Mouse (Mus musculus) liver, embryonic 14.5 days (tissue): Measurements from ENCODE around the gene Ccdc84. TPM values are rescaled to one million over a fixed set of nuclear protein-coding genes. Genes with fewer than 3 reads are reported as not detected.
A peak's percentile ranks its signal among the peaks of the same experiment; 100 is the strongest.
"Not testable (repeated sequence)": the region's sequence is repeated elsewhere in the genome, so short reads cannot be mapped to it uniquely, and the experiment has no call there.

ENCODE experiments used
- ATAC-seq: fragments of 200-750 bp; cut with Nextera tagmentation; 2 replicates; pipeline ENCODE4 v1.8.0; 2017; ENCODE audit warnings: moderate number of reproducible peaks, mild to moderate bottlenecking, moderate library complexity; ENCODE audit not compliant: insufficient read depth
- DNase-seq, 3 experiments: peaks; one replicate each; pipeline ENCODE4 v3.0.0-alpha.2; 2012 to 2013; ENCODE audit warnings: low read depth in 3 of 3, low spot score in 3 of 3
- H3K27ac ChIP-seq: fragments of 300-500 bp; sonication (generic); 2 replicates; pipeline ENCODE4 v1.5.1; 2014; ENCODE audit warnings: moderate library complexity, mild to moderate bottlenecking, control low read depth, inconsistent platforms
- H3K27me3 ChIP-seq: fragments of 300-500 bp; sonication (generic); 2 replicates; pipeline ENCODE4 v1.6.1; 2014; ENCODE audit warnings: mild to moderate bottlenecking, low read length, moderate library complexity; ENCODE audit not compliant: control insufficient read depth, insufficient read depth
- H3K36me3 ChIP-seq: fragments of 300-500 bp; sonication (generic); replicated peaks from 2 replicates; pipeline ENCODE4 v1.6.1; 2014; ENCODE audit warnings: low read depth; ENCODE audit not compliant: control insufficient read depth, insufficient read depth
- H3K4me1 ChIP-seq, 2 experiments: fragments of 200-500 bp in 1 of 2; fragments of 300-500 bp in 1 of 2; sonication (generic) in 1 of 2; replicated peaks; 2 replicates each; pipeline ENCODE4 v1.6.1; 2012 to 2014; ENCODE audit warnings: antibody characterized with exemption in 1 of 2, inconsistent platforms in 1 of 2, low read length in 1 of 2; ENCODE audit not compliant: control insufficient read depth in 2 of 2, insufficient read depth in 2 of 2
- H3K4me2 ChIP-seq: fragments of 300-500 bp; sonication (generic); 2 replicates; pipeline ENCODE4 v1.6.1; 2014; ENCODE audit warnings: low read depth, mild to moderate bottlenecking, control low read depth, moderate library complexity
- H3K4me3 ChIP-seq, 2 experiments: fragments of 200-500 bp in 1 of 2; fragments of 300-500 bp in 1 of 2; sonication (generic) in 1 of 2; 2 replicates each; pipeline ENCODE4 v1.5.1; 2012 to 2014; ENCODE audit warnings: low read depth in 2 of 2, low read length in 2 of 2, mild to moderate bottlenecking in 2 of 2, control low read depth in 1 of 2, inconsistent platforms in 1 of 2, moderate library complexity in 1 of 2; ENCODE audit not compliant: insufficient read depth in 1 of 2
- H3K9ac ChIP-seq: fragments of 300-500 bp; sonication (generic); replicated peaks from 2 replicates; pipeline ENCODE4 v1.6.1; 2014; ENCODE audit warnings: mild to moderate bottlenecking, control low read depth, moderate library complexity
- H3K9me3 ChIP-seq: fragments of 300-500 bp; sonication (generic); 2 replicates; pipeline ENCODE4 v1.6.1; 2016; ENCODE audit warnings: low read length, mixed read lengths; ENCODE audit not compliant: control insufficient read depth
- CTCF ChIP-seq: IDR thresholded peaks from 2 replicates; pipeline ENCODE4 v1.5.1; 2016; ENCODE audit warnings: antibody characterized with exemption, low read depth, control low read depth
- EP300 ChIP-seq: IDR thresholded peaks from 2 replicates; pipeline ENCODE4 v1.6.1; 2016; ENCODE audit warnings: antibody characterized with exemption, low read depth
- WGBS: fragments of 180-500 bp; shearing (Covaris S2); extraction: QIAGEN DNeasy Blood & Tissue Kit; methylation state at CpG from one replicate; pipeline ENCODE4 v1.1.7; 2014; ENCODE audit not compliant: insufficient replicate concordance; 5-methylcytosine and 5-hydroxymethylcytosine counted together
- polyA plus RNA-seq, 2 experiments: library from polyadenylated mRNA; depleted of rRNA in 1 of 2; stranded (reverse) in 1 of 2; unstranded in 1 of 2; fragments of >200 nt; fragmentation: Nextera tagmentation in 1 of 2; extraction: Ambion mirVana in 1 of 2; gene quantifications; 2 replicates each; pipeline versions ENCODE4 v1.2.1 to v1.2.3; 2012 to 2014

Gene Ccdc84
- polyA plus RNA-seq, 2 experiments = 10.0 to 16.3 TPM

DNA sequence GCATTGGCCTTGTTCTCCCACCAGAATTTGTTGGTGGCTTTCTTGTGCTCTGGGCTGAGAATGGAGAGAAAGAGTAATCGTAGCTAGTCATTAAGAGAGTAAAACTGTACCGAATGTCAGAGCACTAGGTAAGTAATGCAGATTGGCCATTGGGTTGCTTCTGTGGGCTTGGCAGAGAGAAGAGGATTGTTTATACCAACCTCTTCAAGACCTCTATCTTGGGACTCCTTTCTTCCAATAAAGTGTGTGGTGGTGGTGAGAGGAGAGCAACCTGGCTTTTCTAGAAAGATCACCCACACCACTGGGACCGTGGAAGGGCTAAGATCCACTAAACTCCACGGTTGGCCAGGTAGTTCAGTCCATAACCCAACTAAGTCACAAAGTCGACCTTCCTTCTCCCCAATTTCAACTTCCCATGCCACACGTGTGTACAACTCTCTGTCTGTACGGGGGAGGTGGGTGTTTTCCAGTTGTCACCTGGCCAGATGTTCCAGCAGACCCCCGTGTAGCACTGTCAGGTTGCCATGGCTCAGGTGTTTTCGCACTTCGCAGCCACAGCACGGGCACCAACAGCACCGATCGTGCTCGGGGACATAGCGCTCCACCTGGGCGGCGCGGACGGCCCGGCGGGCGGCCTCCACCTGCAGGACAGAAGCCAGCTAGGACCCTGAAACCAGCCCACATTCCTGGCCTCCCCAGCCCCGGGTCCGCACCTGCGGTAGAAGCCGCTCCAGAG, 1.0 kb downstream of the Ccdc84 start:
- Histone ChIP-seq H3K9me3 (no peaks in the 10 kb centered on the region), H3K36me3 (peaks cover 29% of the 10 kb centered on the region), H3K4me3 (peak overlapping the region; percentile 79 to 94), H3K9ac (peak overlapping the region; percentile 92), H3K4me1 (peaks cover 0 to 14% of the 10 kb centered on the region in 2 experiments), H3K27me3 (no peaks in the 10 kb centered on the region), H3K27ac (peak overlapping the region; percentile 72), H3K4me2 (peak overlapping the region; percentile 91)
- 4% methylated on average over 26 of the region's 26 CpGs for WGBS
- no peak for TF ChIP-seq CTCF
- no peak for TF ChIP-seq EP300
- ATAC-seq = peak; percentile 72
- DNase-seq = no peak

DNA sequence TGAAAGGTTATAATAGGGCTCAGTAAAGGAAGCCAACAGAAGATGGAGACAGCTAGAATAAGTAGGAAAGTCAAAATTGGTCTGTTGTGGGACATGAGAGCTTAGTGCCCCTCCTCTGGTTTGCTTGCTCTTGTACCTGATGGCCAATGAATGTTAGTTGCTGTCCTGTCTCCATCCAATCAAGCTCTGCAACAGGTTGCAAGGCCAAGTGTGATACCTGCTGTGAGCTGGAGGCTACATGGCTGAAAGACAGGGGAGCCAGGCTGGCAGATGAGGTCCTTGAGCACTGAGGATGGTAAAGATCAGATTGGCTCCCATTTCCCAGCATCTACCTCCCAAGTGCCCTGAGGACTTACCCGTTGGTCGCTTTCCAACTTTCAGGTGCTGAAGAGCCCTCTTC, 5.6 kb downstream of the Ccdc84 start:
- DNase-seq (no peak), ATAC-seq (no peak)
- H3K27me3 ChIP-seq = no peaks in the 10 kb centered on the region
- peaks cover 65% of the 10 kb centered on the region for H3K36me3 ChIP-seq
- no peak overlapping the region for H3K4me2 ChIP-seq
- H3K9ac ChIP-seq = no peak overlapping the region
- H3K27ac ChIP-seq = peak overlapping the region; percentile 0; the same call in 1 of the 2 replicates
- TF ChIP-seq CTCF (no peak), EP300 (no peak)
- no peaks in the 10 kb centered on the region for H3K9me3 ChIP-seq
- H3K4me3 ChIP-seq = no peak overlapping the region
- peaks cover 5 to 31% of the 10 kb centered on the region in 2 experiments for H3K4me1 ChIP-seq
- 82% methylated on average over 2 of the region's 2 CpGs for WGBS

DNA sequence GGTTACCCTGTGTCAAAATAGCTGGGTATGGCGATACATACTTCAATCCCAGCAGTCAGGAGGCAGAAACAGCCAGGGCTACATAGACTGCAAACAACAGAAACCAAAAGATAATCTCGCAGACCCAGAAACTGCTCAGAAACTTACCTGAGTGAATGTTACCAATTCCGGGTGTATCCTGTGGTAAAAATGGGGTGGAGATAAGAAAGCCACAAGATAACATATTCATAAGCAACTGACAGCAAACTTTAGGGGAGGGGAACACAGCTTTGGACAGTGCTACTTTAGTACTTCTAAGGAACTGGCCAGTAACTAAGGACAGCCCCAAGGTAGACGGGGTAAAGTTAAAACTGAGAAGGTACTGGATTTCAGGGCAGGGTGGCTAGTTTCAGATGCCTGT, 6.1 kb downstream of the Ccdc84 start:
- H3K27me3 ChIP-seq = no peaks in the 10 kb centered on the region
- H3K36me3 ChIP-seq = peaks cover 65% of the 10 kb centered on the region
- no peaks in the 10 kb centered on the region for H3K9me3 ChIP-seq
- DNase-seq (no peak), ATAC-seq (peak; percentile 8; the same call in 1 of the 2 replicates)
- H3K4me1 ChIP-seq = peaks cover 5 to 31% of the 10 kb centered on the region in 2 experiments
- WGBS = 20% methylated on average over 4 of the region's 4 CpGs
- TF ChIP-seq EP300 (no peak), CTCF (no peak)
- peak overlapping the region; percentile 0; the same call in 1 of the 2 replicates for H3K27ac ChIP-seq
- no peak overlapping the region for H3K4me2 ChIP-seq
- no peak overlapping the region for H3K9ac ChIP-seq
- H3K4me3 ChIP-seq = no peak overlapping the region

DNA sequence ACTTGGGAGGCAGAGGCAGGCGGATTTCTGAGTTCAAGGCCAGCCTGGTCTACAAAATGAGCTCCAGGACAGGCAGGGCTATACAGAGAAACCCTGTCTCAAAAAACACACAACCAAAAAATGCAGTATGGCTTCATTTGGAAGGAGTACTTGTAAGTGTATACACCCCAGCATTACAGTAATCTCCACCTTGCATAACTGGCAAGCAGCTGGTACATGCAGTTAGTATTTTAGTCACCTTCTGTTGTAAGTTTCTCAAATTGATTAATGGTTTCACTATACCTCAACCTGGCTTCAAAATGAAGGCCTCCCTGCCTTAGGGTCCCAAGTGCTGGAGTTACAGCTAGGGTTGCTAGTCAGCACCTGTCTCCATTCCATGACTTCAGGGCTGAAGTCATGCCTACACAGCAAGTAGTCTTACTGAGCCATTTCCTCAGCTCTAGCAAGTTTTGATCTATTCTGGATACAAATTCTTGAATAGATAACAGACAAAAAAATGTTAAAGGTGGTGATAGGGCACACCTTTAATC, 6.7 kb downstream of the Ccdc84 start:
- Histone ChIP-seq H3K36me3 (peaks cover 65% of the 10 kb centered on the region), H3K9me3 (no peaks in the 10 kb centered on the region), H3K4me2 (no peak overlapping the region), H3K4me3 (no peak overlapping the region), H3K4me1 (peaks cover 5 to 26% of the 10 kb centered on the region in 2 experiments), H3K27me3 (no peaks in the 10 kb centered on the region), H3K9ac (no peak overlapping the region), H3K27ac (no peak overlapping the region; the same call in 1 of the 2 replicates)
- TF ChIP-seq CTCF (no peak), EP300 (no peak)
- DNase-seq (no peak), ATAC-seq (no peak)
- WGBS = 61% methylated on average over 1 of the region's 1 CpGs

DNA sequence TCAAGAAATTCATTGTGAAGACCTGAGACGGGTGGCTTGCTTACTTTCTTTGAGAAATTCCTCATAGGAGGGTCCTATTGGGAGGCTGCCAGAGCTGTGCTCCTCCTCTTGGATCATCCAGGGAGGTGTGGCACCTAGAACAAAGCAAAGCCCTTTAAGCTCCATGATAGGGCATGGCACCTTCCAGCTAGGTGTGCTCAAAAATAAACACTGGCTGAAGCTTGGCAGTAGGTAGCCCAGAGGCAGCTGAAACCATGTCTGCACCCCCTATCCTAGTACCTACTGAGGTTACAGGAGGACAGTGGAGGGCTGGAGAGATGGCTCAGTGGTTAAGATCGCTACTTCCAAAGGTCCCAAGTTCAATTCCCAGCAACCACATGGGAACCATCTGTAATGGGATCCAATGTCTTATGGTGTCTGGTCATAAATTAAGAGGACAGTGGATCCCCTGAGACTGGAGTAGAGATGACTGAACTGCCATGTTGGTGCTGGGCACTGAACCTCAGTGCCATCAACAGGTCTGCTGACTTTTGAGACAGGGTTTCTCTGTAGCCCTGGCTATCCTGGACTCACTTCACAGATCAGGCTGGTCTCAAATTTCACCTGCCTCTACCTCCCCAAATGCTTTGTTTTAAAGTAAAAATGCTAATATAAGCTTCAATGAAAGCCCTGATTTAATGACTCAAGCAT, 7.6 kb downstream of the Ccdc84 start:
- ATAC-seq = no peak

DNA sequence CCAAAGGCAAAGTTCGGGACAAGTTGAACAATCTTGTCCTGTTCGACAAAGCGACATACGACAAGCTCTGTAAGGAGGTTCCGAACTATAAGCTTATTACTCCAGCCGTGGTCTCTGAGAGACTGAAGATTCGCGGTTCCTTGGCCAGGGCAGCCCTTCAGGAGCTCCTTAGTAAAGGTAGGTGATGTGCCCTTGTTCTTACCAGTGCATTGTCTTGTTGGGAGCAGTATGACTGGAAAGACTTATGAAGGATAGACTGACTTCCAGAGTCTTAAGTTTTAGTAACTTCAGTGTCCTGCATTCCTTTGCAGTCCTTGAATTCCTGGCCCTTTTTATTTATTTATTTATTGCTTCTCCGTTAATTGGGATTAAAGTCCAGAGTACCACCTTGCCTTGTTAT, 9.7 kb downstream of the Ccdc84 start:
- Histone ChIP-seq H3K27ac (peak overlapping the region; percentile 22; the same call in 1 of the 2 replicates), H3K4me1 (peaks cover 10 to 34% of the 10 kb centered on the region in 2 experiments), H3K4me2 (peak overlapping the region; percentile 95), H3K36me3 (peaks cover 50% of the 10 kb centered on the region), H3K4me3 (peak overlapping the region; percentile 72 to 98), H3K9ac (peak overlapping the region; percentile 79)
- H3K9me3 ChIP-seq, ATAC-seq, H3K27me3 ChIP-seq, DNase-seq: not testable (repeated sequence)
- WGBS = 52% methylated on average over 9 of the region's 9 CpGs

More for the DNA sequence above, 7.6 kb downstream of the Ccdc84 start:
- no peak overlapping the region for H3K4me3 ChIP-seq
- H3K27ac ChIP-seq = no peak overlapping the region; the same call in 1 of the 2 replicates
- no peaks in the 10 kb centered on the region for H3K27me3 ChIP-seq
- peaks cover 61% of the 10 kb centered on the region for H3K36me3 ChIP-seq
- no peaks in the 10 kb centered on the region for H3K9me3 ChIP-seq
- TF ChIP-seq CTCF (no peak), EP300 (no peak)
- DNase-seq = no peak
- 68% methylated on average over 2 of the region's 2 CpGs for WGBS
- no peak overlapping the region for H3K4me2 ChIP-seq
- no peak overlapping the region for H3K9ac ChIP-seq
- peaks cover 10 to 28% of the 10 kb centered on the region in 2 experiments for H3K4me1 ChIP-seq
